Mouse (Mus musculus) testis, adult 2 months (tissue): Measurements from ENCODE around the gene Mylk. TPM values are rescaled to one million over a fixed set of nuclear protein-coding genes. Genes with fewer than 3 reads are reported as not detected.
A peak's percentile ranks its signal among the peaks of the same experiment; 100 is the strongest.
"Not testable (repeated sequence)": the region's sequence is repeated elsewhere in the genome, so short reads cannot be mapped to it uniquely, and the experiment has no call there.

ENCODE experiments used
- H3K27ac ChIP-seq: fragments of 200-500 bp; 2 replicates; pipeline ENCODE4 v1.5.1; 2012; ENCODE audit warnings: low read depth, low read length; ENCODE audit not compliant: control insufficient read depth, insufficient read depth
- H3K27me3 ChIP-seq: fragments of 200-500 bp; 2 replicates; pipeline ENCODE4 v1.6.1; 2012; ENCODE audit warnings: mild to moderate bottlenecking, low read length, moderate library complexity; ENCODE audit not compliant: control insufficient read depth, insufficient read depth
- H3K36me3 ChIP-seq: fragments of 200-500 bp; 2 replicates; pipeline ENCODE4 v1.6.1; 2012; ENCODE audit warnings: mild to moderate bottlenecking, low read length; ENCODE audit not compliant: control insufficient read depth, insufficient read depth
- H3K4me1 ChIP-seq: fragments of 200-500 bp; 2 replicates; pipeline ENCODE4 v1.6.1; 2012; ENCODE audit warnings: low read length; ENCODE audit not compliant: control insufficient read depth, insufficient read depth
- H3K4me3 ChIP-seq: fragments of 200-500 bp; 2 replicates; pipeline ENCODE4 v1.5.1; 2012; ENCODE audit warnings: low read depth, mild to moderate bottlenecking, low read length, moderate library complexity, mixed read lengths; ENCODE audit not compliant: control insufficient read depth
- CTCF ChIP-seq: fragments of 200-500 bp; IDR thresholded peaks from 2 replicates; pipeline ENCODE4 v1.5.1; 2012; ENCODE audit warnings: low read depth, mild to moderate bottlenecking, inconsistent platforms, low read length, moderate library complexity; ENCODE audit not compliant: control insufficient read depth, insufficient read depth, insufficient replicate concordance
- POLR2A ChIP-seq: fragments of 200-500 bp; IDR thresholded peaks from 2 replicates; pipeline ENCODE4 v1.6.1; 2012; ENCODE audit warnings: low read depth, mild to moderate bottlenecking, inconsistent platforms, low read length, moderate library complexity; ENCODE audit not compliant: control insufficient read depth
- polyA plus RNA-seq: library from polyadenylated mRNA; depleted of rRNA; stranded (reverse); fragments of >200 nt; gene quantifications from 2 replicates; pipeline ENCODE4 v1.2.3, GENCODE M21; 2012; rRNA removed

Gene Mylk
- polyA plus RNA-seq, result 25.3 and 44.4 TPM in 2 replicates

DNA sequence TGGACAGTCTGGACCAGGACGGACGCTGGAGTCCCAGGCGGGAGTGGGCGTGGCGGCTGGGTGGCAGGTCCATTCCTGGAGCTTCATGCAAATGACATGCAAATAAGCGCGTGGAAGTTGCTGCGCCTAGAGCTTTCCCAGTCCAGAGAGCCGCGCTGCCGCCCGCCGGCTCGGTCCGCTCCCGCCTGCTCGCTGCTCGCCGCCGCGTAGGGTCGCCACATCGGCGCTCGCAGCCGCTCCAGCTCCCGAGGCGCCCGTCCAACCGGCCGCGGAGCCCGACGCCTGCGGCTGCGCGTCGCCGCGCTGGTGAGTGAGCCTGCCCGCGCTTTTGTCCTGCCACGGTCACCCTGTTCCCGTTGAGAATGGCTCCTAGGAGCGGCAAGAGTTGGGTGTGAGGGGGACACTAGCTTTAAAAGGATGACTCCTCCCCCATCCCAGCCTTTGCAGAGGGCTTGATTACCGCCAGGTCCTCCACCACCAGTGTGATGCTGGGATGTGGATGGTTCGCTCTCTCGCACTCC, at the start of gene Mylk:
TSS of gene Mylk (plus strand) at position 146 of the 521 bp plus-strand sequence.
- H3K27me3 ChIP-seq, result no peaks in the 10 kb centered on the region
- TF ChIP-seq CTCF (no peak), POLR2A (peak; percentile 84)
- H3K4me3 ChIP-seq, result peak within 1 kb of the TSS; percentile 93
- H3K4me1 ChIP-seq, result peaks cover 10% of the 10 kb centered on the region
- no peaks in the 10 kb centered on the region for H3K36me3 ChIP-seq
- H3K27ac ChIP-seq, result peak within 1 kb of the TSS; percentile 87

DNA sequence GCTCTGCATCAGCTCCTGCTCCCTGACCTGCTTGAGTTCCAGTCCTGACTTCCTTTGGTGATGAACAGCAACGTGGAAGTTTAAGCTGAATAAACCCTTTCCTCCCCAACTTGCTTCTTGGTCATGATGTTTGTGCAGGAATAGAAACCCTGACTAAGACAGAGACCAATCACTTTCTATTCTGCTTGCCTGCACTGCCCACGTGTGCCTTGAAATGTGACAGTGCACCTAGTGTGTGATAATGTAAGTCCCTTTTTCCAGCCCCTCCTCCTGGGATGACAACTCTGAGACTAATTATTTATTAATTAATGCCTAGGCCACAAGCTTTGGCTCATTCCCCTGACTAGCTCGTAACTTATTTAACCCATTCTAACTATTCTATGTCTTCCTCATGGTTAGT, 46.3 kb upstream of the Mylk start:
- not testable (repeated sequence) for H3K4me3 ChIP-seq, H3K4me1 ChIP-seq, H3K27me3 ChIP-seq, H3K36me3 ChIP-seq, H3K27ac ChIP-seq

DNA sequence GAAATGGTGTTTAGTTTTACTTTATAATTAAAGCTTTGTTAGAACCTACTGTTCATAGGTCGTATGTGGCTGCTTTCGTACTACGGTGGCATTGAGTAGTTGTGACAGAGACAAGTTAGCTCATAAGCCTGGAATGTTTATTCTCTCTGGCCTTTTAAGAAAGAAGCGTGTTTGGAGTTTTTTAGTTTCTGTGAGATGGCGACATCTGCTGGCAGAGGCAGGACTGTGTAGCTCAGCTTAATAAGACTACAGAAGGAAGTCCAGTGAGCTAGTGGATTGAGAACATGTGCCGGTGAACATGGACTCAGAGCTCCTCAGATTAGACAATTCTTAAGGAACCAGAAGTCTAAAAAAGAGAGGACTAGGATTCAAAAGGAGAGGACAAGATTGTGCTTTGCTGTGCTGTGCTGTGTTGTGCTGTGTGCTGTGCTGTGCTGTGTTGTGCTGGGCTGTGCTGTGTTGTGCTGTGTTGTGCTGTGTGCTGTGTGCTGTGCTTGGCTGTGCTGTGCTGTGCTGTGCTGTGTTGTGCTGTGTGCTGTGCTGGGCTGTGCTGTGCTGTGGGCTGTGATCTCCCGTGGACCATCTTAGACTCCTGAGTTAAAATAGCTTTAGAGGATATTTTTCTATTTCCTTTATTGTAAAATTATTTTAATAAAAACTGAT, 44.7 kb upstream of the Mylk start:
- H3K27me3 ChIP-seq, result no peaks in the 10 kb centered on the region
- no peaks in the 10 kb centered on the region; the same call in 1 of the 2 replicates for H3K36me3 ChIP-seq
- no peak for TF ChIP-seq POLR2A
- no peak for TF ChIP-seq CTCF
- no peak overlapping the region for H3K27ac ChIP-seq
- no peak overlapping the region for H3K4me3 ChIP-seq
- no peaks in the 10 kb centered on the region for H3K4me1 ChIP-seq

DNA sequence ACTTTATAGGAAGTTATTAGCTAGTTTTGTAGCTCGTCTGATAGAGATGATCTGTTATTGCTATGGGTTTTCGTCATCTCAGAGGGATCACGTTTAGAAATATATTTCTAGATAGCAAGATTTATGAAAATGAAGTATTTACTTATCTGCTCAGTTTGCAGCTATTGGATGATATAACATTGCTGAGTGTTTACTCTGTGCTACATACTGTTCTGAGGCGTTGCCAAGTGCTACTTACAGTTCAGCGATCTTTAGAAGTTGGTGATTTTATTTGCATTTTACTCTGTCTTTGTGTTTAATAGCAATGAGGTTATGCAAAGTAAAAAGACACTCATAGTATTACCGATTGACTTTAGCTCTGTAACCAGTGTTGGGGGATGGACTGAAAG, 44.2 kb upstream of the Mylk start:
- H3K36me3 ChIP-seq, result no peaks in the 10 kb centered on the region; the same call in 1 of the 2 replicates
- H3K27ac ChIP-seq, result no peak overlapping the region
- TF ChIP-seq POLR2A (no peak), CTCF (no peak)
- H3K27me3 ChIP-seq, result no peaks in the 10 kb centered on the region
- no peaks in the 10 kb centered on the region for H3K4me1 ChIP-seq
- H3K4me3 ChIP-seq, result no peak overlapping the region

DNA sequence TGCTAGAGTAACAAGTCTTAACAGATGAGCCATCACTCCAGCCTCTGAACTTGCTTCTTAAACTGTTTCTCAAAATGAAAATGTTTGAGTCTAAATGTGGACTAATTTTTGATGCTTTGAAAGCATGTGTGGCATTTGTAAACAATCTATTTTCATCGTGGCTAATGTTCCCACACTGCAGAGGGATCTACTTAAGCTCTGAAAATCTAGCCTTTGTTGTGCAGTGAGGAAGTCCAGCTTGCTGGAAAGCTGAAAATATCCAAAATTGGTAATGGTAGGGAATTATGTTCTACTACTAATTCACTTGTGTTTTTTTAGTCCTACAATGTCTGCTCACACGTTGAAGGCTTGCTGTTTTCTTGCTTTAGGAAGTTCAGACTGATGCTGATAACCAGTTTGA, 39.0 kb upstream of the Mylk start:
- Histone ChIP-seq H3K27ac (peak overlapping the region; percentile 1; the same call in 1 of the 2 replicates), H3K36me3 (peaks cover 3% of the 10 kb centered on the region; the same call in 1 of the 2 replicates)

DNA sequence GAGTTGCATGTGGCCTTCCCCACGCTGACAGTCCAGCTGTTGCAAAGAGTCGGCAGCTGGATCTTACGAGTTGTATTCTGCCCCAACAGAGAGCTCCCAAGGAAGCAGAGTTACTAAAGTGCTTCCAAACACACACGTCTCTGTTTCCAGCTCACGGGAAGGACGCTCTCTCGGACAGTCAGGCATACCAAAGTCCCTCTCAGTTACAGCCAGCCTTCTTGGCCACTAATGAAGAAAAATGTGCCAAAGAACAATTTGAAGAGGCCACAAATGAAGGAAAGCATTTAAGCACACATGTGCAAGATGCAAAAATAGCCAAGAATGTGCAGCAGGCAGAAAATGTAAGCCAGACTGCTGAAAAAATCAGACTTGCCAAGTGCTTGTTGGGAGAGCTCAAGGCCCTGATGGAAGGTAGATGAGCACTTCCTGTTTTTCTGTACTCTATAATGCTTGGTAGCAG, 38.5 kb upstream of the Mylk start:
- no peak for TF ChIP-seq POLR2A
- no peak for TF ChIP-seq CTCF
- Histone ChIP-seq H3K4me3 (no peak overlapping the region), H3K36me3 (peaks cover 3% of the 10 kb centered on the region; the same call in 1 of the 2 replicates), H3K4me1 (no peaks in the 10 kb centered on the region), H3K27me3 (no peaks in the 10 kb centered on the region), H3K27ac (peak overlapping the region; percentile 1; the same call in 1 of the 2 replicates)

More for the DNA sequence above, 39.0 kb upstream of the Mylk start:
- H3K27me3 ChIP-seq, result no peaks in the 10 kb centered on the region
- H3K4me1 ChIP-seq, result no peaks in the 10 kb centered on the region
- H3K4me3 ChIP-seq, result no peak overlapping the region
- TF ChIP-seq POLR2A (no peak), CTCF (no peak)

DNA sequence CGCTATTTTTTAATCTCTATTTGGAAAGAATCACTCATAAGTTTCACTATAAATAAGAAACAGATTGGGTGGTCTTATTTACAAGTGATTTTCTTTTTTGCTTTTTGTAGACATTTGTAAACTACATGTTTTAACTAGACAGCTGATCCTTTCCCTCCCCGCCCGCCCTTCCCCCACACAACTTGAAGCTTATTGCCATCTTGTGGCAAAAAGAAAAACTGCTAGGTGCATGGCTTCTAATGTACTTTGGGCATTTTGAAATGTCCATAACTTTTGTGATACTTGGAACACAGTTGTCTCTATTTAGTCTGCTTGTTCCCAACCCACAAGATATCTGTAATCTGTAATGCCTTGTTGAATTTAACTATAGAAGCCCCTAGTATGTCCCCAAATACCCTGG, 33.5 kb upstream of the Mylk start:
- H3K4me1 ChIP-seq, result no peaks in the 10 kb centered on the region
- no peak overlapping the region for H3K27ac ChIP-seq
- no peak overlapping the region for H3K4me3 ChIP-seq
- peaks cover 3% of the 10 kb centered on the region; the same call in 1 of the 2 replicates for H3K36me3 ChIP-seq
- no peaks in the 10 kb centered on the region for H3K27me3 ChIP-seq
- TF ChIP-seq POLR2A (no peak), CTCF (no peak)
